Mouse (Mus musculus) embryonic fibroblast, embryonic 13.5 days (primary cell): ENCODE data around the gene Slc8a3. TPM values are rescaled to one million over a fixed set of nuclear protein-coding genes. Genes with fewer than 3 reads are reported as not detected.

Source experiments
- H3K27ac ChIP-seq: 2 replicates; pipeline ENCODE4 v1.5.1; 2012; ENCODE audit warnings: low read length, control low read depth, inconsistent platforms; ENCODE audit not compliant: insufficient read depth
- H3K4me1 ChIP-seq: 2 replicates; pipeline ENCODE4 v1.6.1; 2011; ENCODE audit warnings: low read length; ENCODE audit not compliant: control insufficient read depth, insufficient read depth
- H3K4me3 ChIP-seq: 2 replicates; pipeline ENCODE4 v1.5.1; 2011; ENCODE audit warnings: mild to moderate bottlenecking, control low read depth, low read length; ENCODE audit not compliant: insufficient read depth
- CTCF ChIP-seq: IDR thresholded peaks from 2 replicates; pipeline ENCODE4 v1.5.1; 2011; ENCODE audit warnings: mild to moderate bottlenecking, control low read depth, low read length, moderate library complexity, borderline replicate concordance; ENCODE audit not compliant: insufficient read depth
- POLR2A ChIP-seq: IDR thresholded peaks from 2 replicates; pipeline ENCODE4 v1.6.1; 2011; ENCODE audit warnings: low read depth, mild to moderate bottlenecking, control low read depth, low read length, moderate library complexity
- polyA plus RNA-seq: library from polyadenylated mRNA; stranded (reverse); fragments of >200 nt; gene quantifications from 2 replicates; pipeline ENCODE4 v1.2.4, GENCODE M21; 2011; ENCODE audit warnings: low read depth; ENCODE audit not compliant: missing spikeins, insufficient read length

Slc8a3 gene
- polyA plus RNA-seq, 1 experiment, result 0.23 TPM

DNA sequence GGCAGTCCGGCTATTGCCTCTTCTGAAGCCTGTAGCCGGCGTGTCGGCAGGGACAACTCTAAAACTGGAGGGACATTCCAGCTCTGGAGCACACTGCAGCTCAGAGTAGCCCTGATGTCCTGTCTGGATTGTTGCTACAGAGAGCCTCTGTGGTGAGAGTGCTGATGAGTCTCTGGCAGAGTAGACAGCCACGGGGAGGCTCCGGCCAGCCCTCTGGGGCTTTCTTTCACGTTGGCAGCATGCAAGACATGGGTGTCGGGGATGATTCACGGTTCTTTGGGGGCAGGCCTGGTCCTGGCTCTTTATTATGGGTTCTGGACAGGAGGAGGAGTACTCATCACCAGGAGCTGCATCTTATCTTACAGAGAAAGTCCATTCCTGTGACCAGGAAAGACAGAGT lies 165.8 kb downstream of the Slc8a3 start:
- TF ChIP-seq CTCF (no peak), POLR2A (no peak)
- Histone ChIP-seq H3K4me1 (peaks cover 2% of the 10 kb centered on the region; the same call in 1 of the 2 replicates), H3K4me3 (no peak overlapping the region), H3K27ac (no peak overlapping the region)

DNA sequence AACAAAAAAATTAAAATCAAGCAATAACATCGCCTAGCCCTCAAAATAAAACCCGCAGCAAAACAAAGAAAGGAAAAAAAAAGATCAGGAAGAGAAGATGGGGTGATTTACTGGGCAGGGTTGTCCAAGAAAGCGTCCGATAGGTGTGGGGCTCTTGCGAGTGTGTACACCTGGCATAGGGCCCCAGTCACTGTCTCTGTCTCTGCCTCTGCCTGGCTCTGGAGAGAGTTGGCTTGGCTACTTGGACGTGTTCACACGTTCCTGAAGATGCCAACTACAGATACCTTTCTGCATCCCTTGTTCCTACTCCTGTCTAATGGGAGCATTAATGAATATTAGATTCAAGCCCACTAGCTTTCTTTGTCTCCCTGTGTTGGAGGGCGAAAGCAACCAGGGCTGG lies 166.4 kb downstream of the Slc8a3 start:
- TF ChIP-seq POLR2A (no peak), CTCF (no peak)
- H3K27ac ChIP-seq, result no peak overlapping the region
- no peak overlapping the region for H3K4me3 ChIP-seq
- H3K4me1 ChIP-seq, result peaks cover 2% of the 10 kb centered on the region; the same call in 1 of the 2 replicates

DNA sequence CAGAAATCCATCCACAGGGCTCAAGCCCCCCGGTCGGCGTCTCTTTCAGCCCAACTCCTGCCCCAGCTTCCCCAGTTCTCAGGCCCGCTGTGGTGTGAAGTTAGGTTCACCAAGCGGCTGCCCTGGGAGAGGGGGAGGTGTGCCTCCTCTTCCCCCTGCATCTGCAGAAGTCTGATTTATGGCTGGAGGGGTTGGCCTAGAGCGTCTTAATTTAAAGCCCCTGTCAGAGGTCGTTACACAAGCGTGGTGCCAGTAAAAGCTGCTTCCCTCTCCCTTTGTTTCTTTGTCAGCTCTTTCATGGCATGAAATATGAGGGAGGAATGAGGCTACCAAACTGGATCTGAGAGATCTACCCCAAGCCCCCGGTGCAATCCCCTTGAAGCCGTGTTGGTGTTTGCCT lies 166.9 kb downstream of the Slc8a3 start:
- H3K4me3 ChIP-seq, result no peak overlapping the region
- TF ChIP-seq CTCF (no peak), POLR2A (no peak)
- no peak overlapping the region for H3K27ac ChIP-seq
- H3K4me1 ChIP-seq, result peaks cover 2% of the 10 kb centered on the region; the same call in 1 of the 2 replicates

DNA sequence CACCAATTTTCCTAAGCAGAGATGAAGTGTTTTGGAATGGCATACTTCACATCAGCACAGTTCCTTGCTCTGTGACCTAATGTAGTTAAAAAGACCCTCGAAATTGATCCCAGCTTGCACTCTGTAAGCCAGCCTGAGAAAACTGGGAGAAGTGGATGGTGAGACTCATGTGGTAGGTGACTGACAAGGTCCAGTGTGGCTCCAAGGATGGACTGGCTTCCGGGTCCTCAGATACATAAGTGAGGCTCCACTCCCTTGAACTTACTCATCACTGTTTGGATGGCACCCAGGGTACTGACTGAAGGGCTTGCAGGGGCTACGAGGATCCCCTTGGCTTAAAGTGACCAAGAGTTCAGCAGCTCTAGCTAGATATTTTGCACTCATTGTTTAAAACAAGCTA lies 169.4 kb downstream of the Slc8a3 start:
- Histone ChIP-seq H3K27ac (no peak overlapping the region), H3K4me3 (no peak overlapping the region), H3K4me1 (peaks cover 2% of the 10 kb centered on the region; the same call in 1 of the 2 replicates)
- TF ChIP-seq POLR2A, result no peak
- TF ChIP-seq CTCF, result no peak

DNA sequence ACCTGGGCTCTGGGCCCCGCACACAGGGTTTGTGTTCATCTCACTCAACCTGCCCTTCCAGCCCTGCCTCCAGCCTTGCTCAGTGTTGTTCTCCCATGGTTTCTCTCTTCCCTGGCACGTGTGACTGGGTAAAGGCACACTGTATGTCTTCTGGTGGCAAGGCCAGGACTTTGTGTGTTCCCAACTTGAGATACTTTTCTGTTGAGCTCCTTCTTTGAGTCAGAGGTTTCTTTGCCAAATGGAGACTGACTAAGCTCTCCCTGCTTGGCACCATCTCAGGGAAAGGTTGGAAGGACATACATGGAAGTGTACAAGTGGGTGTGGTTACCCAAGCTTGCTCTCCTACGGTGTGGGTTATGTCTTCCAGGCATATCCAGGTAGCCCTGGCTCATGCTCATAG lies 169.8 kb downstream of the Slc8a3 start:
- Histone ChIP-seq H3K4me3 (no peak overlapping the region), H3K27ac (peak overlapping the region; percentile 3; the same call in 1 of the 2 replicates), H3K4me1 (peaks cover 2% of the 10 kb centered on the region; the same call in 1 of the 2 replicates)
- TF ChIP-seq POLR2A (no peak), CTCF (no peak)

DNA sequence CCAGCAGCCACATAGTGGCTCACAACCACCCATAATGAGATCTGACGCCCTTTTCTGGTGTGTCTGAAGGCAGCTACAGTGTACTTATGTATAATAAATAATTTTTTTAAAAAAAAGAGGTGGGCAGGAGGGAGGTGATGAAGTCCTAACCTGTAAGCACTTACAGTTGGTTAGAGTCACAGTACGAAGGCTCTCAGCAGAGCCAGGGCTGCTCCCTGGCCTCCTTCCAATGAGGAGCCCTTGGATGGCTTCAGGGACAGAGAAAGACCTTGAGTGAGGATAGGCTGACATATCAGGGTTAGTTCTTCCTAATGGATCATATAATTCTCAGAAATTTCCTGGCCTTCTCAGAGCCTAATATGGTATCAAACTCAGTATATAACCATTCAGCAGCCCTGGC lies 171.7 kb downstream of the Slc8a3 start:
- Histone ChIP-seq H3K4me1 (peaks cover 2% of the 10 kb centered on the region; the same call in 1 of the 2 replicates), H3K27ac (no peak overlapping the region), H3K4me3 (no peak overlapping the region)
- TF ChIP-seq CTCF, result no peak
- TF ChIP-seq POLR2A, result no peak

DNA sequence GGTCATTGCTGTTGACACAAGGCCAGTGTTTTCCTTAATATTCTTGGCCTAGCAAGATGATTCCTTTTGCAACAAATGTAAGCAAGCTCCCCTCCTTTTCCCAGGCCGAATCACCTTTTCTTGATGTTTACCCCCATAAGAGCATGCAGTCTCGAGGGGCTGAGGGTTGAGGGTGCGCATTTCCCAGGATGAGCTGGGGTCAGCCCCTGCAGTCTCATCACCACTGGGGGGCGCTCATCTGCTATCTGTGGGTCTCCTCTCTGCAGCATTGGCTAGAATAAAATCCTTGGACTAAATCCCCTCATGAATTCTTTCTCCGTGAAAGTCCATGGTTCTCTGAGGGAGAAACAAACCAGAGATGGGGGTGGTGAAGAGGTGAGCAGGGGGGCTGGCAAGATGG lies 172.1 kb downstream of the Slc8a3 start:
- Histone ChIP-seq H3K27ac (no peak overlapping the region), H3K4me1 (peaks cover 2% of the 10 kb centered on the region; the same call in 1 of the 2 replicates), H3K4me3 (no peak overlapping the region)
- TF ChIP-seq CTCF (0 out of 2 replicates have a peak, but pooled peaks have one; percentile 10), POLR2A (no peak)

DNA sequence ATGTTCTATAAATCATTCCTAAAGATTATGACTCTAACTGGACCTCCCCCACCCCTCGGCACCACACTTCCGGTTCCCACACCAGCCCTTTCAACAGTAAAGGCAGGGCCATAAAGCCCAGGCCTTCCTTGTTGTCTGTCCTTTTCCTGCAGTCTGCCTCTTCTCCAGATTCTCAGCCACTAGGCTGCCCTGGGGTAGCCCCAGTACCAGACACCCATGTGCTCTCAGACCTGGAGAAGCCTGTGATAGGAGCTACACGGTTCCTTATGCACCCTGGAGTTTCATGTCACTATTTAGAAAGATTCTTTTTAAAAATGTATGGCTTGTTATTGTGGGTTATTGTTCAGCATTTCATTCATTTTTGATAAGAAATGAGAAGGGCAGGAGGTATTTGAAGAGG lies 172.6 kb downstream of the Slc8a3 start:
- Histone ChIP-seq H3K4me3 (no peak overlapping the region), H3K27ac (no peak overlapping the region), H3K4me1 (peaks cover 2% of the 10 kb centered on the region; the same call in 1 of the 2 replicates)
- no peak for TF ChIP-seq CTCF
- TF ChIP-seq POLR2A, result no peak

DNA sequence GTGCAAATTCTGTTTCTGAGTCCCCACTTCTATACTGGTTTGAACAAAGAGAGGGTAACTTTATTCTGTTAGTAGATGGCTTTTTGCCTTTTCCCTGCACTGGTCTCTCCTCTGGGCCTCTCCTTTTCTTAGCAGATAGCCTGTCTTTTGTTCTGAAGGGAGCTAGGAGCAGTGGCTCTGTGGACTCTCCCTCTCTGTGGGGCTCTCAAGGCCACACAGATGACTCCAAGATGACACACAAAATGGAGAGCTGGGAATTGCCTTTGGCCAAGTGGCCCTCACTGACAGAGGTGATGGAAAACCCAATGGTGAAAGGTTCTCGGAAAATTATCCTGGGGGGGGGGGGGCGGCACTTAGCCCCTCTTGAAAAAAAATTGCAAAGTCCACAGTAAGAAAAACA lies 173.0 kb downstream of the Slc8a3 start:
- Histone ChIP-seq H3K4me1 (peaks cover 2% of the 10 kb centered on the region; the same call in 1 of the 2 replicates), H3K4me3 (no peak overlapping the region), H3K27ac (no peak overlapping the region)
- no peak for TF ChIP-seq POLR2A
- TF ChIP-seq CTCF, result no peak

DNA sequence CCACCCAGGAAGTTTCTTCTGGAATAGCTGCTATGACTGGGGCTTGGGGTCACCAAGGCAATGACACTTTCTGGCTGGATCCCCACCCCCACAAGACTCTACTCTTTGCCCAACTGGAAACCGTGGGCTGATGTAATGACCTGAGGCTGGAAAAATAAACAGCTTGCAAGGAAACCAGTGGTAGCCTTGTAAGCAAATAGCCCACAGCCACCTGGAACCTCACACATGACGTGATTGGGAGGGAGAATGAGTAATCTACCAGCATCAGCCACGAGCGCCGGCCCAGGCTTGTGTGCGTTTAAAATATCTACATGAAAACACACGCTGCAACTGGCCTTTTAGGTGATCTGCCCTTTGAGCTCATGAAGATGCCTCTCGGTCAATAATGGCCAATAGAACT lies 176.1 kb downstream of the Slc8a3 start:
- H3K4me1 ChIP-seq, result peaks cover 2% of the 10 kb centered on the region
- no peak overlapping the region for H3K4me3 ChIP-seq
- no peak for TF ChIP-seq CTCF
- TF ChIP-seq POLR2A, result no peak
- H3K27ac ChIP-seq, result peak overlapping the region; percentile 43; the same call in 1 of the 2 replicates
